Mouse (Mus musculus): ENCODE results near the gene Sost. TPM values are rescaled to one million over a fixed set of nuclear protein-coding genes. Genes with fewer than 3 reads are reported as not detected.

Gene Sost
- polyA plus RNA-seq, 1 experiment from 2014 or later: not detected

DNA sequence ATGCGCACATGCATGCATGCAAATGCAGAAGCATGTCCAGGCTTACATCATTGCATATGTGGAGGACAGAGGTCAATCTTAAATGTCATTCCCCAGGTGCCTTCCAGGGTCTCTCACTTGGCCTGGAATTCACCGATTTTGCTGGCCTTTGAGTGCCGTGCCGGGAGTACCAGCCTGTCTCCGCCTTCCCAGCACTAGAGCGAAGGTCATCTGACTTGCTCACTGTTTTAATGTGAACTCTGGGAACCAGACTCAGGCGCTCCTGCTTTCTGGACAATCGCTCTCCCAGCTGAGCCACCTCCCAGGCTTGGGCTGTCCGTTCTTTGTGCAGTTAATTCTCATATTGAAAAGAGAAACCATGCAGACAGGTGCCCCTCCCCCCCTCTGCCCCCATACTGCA is 39.5 kb upstream of the Sost start:
- WGBS: 71% methylated on average over 9 of the region's 9 CpGs
- Histone ChIP-seq H3K4me2 (no peak overlapping the region), H3K9me3 (ENCODE audit: control insufficient read depth, low read length) (no peaks in the 10 kb centered on the region), H3K9ac (ENCODE audit: low read depth, low read length) (no peak overlapping the region), H3K27ac (ENCODE audit: low read depth, low read length) (no peak overlapping the region), H3K4me3 (ENCODE audit: low read depth, low read length) (no peak overlapping the region), H3K36me3 (ENCODE audit: control insufficient read depth, insufficient read depth, low read length) (no peaks in the 10 kb centered on the region), H3K4me1 (replicated peaks; ENCODE audit: control insufficient read depth, insufficient read depth, low read length) (no peaks in the 10 kb centered on the region), H3K27me3 (replicated peaks; ENCODE audit: control insufficient read depth, insufficient read depth, low read length) (no peaks in the 10 kb centered on the region)
- ATAC-seq (replicated peaks; ENCODE audit: low FRiP score) (no peak), DNase-seq (ENCODE audit: low spot score) (no peak)

DNA sequence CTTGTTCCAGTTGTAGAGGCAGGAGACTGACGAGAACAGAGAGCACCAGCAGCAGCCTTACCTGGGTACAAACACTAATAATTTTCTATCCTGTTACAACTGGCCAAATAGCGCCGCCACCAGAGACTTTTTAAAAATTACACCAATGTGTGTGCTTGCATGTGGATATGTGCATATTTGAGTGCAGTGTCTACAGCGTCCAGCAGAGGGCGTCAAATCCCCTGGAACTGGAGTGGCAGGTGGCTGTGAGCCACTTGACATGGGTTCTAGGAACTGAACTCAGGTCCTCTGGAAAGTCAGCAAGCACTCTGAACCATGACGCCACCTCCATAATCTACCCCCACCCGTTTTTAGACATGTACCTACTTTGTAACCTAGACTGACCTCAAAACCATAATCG is 37.4 kb upstream of the Sost start:
- no peak for ATAC-seq (replicated peaks; ENCODE audit: low FRiP score)
- WGBS: 83% methylated on average over 8 of the region's 8 CpGs
- no peak overlapping the region for H3K4me3 ChIP-seq (ENCODE audit: low read depth, low read length)
- H3K9ac ChIP-seq (ENCODE audit: low read depth, low read length): no peak overlapping the region
- H3K36me3 ChIP-seq (ENCODE audit: control insufficient read depth, insufficient read depth, low read length): no peaks in the 10 kb centered on the region
- no peak for DNase-seq (ENCODE audit: low spot score)
- no peak overlapping the region for H3K27ac ChIP-seq (ENCODE audit: low read depth, low read length)
- H3K4me2 ChIP-seq: no peak overlapping the region
- H3K9me3 ChIP-seq (ENCODE audit: control insufficient read depth, low read length): no peaks in the 10 kb centered on the region
- H3K4me1 ChIP-seq (replicated peaks; ENCODE audit: control insufficient read depth, insufficient read depth, low read length): no peaks in the 10 kb centered on the region
- H3K27me3 ChIP-seq (replicated peaks; ENCODE audit: control insufficient read depth, insufficient read depth, low read length): no peaks in the 10 kb centered on the region

DNA sequence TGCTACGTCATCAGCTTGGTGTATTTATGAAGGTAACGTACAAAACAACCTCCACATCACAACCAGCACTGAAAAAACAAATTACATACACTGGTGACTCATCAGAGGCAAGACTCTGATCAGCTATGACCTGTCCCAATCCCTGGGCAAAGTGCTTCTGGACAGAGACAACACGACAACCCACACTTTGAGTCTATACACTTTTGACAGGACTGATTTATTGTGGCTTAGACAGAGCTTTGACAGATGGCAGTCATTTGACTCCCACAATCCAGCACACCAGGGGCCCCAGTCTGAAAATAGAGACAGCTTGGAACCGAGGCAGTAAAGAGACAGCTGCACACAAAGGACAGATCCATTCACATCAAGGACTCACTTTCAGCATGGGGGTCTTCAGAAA is 32.7 kb upstream of the Sost start:
- ATAC-seq (replicated peaks; ENCODE audit: low FRiP score) (no peak), DNase-seq (ENCODE audit: low spot score) (no peak)
- H3K4me1 ChIP-seq (replicated peaks; ENCODE audit: control insufficient read depth, insufficient read depth, low read length): no peaks in the 10 kb centered on the region
- H3K36me3 ChIP-seq (ENCODE audit: control insufficient read depth, insufficient read depth, low read length): no peaks in the 10 kb centered on the region
- H3K4me3 ChIP-seq (ENCODE audit: low read depth, low read length): no peak overlapping the region
- H3K27me3 ChIP-seq (replicated peaks; ENCODE audit: control insufficient read depth, insufficient read depth, low read length): no peaks in the 10 kb centered on the region
- H3K27ac ChIP-seq (ENCODE audit: low read depth, low read length): no peak overlapping the region
- H3K9me3 ChIP-seq (ENCODE audit: control insufficient read depth, low read length): no peaks in the 10 kb centered on the region
- H3K4me2 ChIP-seq: no peak overlapping the region
- WGBS: 64% methylated on average over 4 of the region's 4 CpGs
- no peak overlapping the region for H3K9ac ChIP-seq (ENCODE audit: low read depth, low read length)

DNA sequence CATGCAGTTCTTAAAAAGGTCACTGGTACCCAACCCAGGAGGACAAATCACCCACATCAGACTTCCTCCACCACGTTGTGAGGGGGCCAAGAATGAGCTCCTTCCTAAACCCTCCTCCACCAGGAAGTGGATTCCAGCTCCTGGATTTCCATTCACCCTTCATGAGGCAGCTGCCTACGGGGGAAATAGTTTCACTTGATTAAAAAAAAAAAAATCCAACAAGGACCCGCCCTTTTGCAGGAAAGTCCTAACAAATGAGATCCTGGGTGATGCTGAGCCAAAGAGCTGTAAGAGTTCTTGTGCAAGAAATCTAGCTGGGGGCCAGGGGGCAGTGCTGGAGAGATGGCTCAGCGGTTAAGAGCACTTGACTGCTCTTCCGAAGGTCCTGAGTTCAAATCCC is 31.4 kb upstream of the Sost start:
- 49% methylated on average over 5 of the region's 5 CpGs for WGBS
- no peak overlapping the region for H3K27ac ChIP-seq (ENCODE audit: low read depth, low read length)

DNA sequence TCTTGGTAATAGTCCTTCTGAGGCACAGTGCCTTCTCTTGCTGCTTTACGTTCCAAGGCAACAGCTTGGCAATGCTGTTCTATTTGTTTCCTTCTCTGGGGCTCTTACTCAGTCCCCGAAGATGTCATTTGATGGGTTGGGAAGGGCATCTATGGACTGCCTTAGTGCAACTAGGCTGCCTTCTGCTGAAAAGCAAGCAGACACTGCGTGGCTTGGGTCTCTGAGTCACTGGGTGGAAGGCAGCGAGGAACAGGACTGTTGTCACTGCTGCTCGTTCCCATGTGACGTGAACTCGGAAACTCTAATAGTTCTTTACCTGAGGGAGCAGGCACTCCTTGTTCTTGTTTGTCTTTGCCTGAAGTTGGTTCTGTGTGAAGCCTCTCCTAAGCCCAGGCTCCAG is 29.1 kb upstream of the Sost start:
- no peak for DNase-seq (ENCODE audit: low spot score)
- Histone ChIP-seq H3K4me3 (ENCODE audit: low read depth, low read length) (no peak overlapping the region), H3K4me1 (replicated peaks; ENCODE audit: control insufficient read depth, insufficient read depth, low read length) (peaks cover 8% of the 10 kb centered on the region; the same call in 1 of the 2 replicates), H3K27ac (ENCODE audit: low read depth, low read length) (no peak overlapping the region), H3K36me3 (ENCODE audit: control insufficient read depth, insufficient read depth, low read length) (no peaks in the 10 kb centered on the region), H3K9me3 (ENCODE audit: control insufficient read depth, low read length) (no peaks in the 10 kb centered on the region), H3K27me3 (replicated peaks; ENCODE audit: control insufficient read depth, insufficient read depth, low read length) (no peaks in the 10 kb centered on the region), H3K9ac (ENCODE audit: low read depth, low read length) (no peak overlapping the region), H3K4me2 (no peak overlapping the region)
- WGBS: 85% methylated on average over 7 of the region's 7 CpGs
- ATAC-seq (replicated peaks; ENCODE audit: low FRiP score): no peak

More for the DNA sequence above, 31.4 kb upstream of the Sost start:
- H3K4me2 ChIP-seq: no peak overlapping the region
- peaks cover 8% of the 10 kb centered on the region; the same call in 1 of the 2 replicates for H3K4me1 ChIP-seq (replicated peaks; ENCODE audit: control insufficient read depth, insufficient read depth, low read length)
- ATAC-seq (replicated peaks; ENCODE audit: low FRiP score) (no peak), DNase-seq (ENCODE audit: low spot score) (no peak)
- H3K36me3 ChIP-seq (ENCODE audit: control insufficient read depth, insufficient read depth, low read length): no peaks in the 10 kb centered on the region
- no peak overlapping the region for H3K9ac ChIP-seq (ENCODE audit: low read depth, low read length)
- H3K9me3 ChIP-seq (ENCODE audit: control insufficient read depth, low read length): no peaks in the 10 kb centered on the region
- H3K27me3 ChIP-seq (replicated peaks; ENCODE audit: control insufficient read depth, insufficient read depth, low read length): no peaks in the 10 kb centered on the region
- H3K4me3 ChIP-seq (ENCODE audit: low read depth, low read length): no peak overlapping the region

DNA sequence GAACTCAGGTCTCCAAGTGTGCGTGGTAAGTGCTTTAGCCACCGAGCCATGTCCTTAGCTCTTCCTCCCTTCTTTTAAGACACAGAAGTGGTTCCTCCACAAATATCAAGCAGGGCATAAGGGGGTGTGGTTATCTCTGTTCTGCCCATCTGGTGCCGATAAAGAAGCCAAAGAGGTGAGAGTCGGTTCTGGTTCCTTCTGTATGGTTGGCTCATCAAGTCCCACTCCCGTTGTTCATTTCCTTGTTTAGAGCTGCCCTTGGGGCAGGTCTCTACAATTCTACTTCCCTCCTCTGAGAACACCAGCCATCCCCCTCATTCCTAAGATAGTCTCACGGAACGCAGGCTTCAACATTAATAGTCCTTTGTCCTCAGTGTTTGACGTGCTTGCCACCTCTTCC is 27.3 kb upstream of the Sost start:
- Histone ChIP-seq H3K36me3 (ENCODE audit: control insufficient read depth, insufficient read depth, low read length) (no peaks in the 10 kb centered on the region), H3K4me1 (replicated peaks; ENCODE audit: control insufficient read depth, insufficient read depth, low read length) (peaks cover 8% of the 10 kb centered on the region; the same call in 1 of the 2 replicates), H3K27ac (ENCODE audit: low read depth, low read length) (no peak overlapping the region), H3K9me3 (ENCODE audit: control insufficient read depth, low read length) (no peaks in the 10 kb centered on the region), H3K9ac (ENCODE audit: low read depth, low read length) (no peak overlapping the region), H3K4me2 (peak overlapping the region; percentile 32), H3K27me3 (replicated peaks; ENCODE audit: control insufficient read depth, insufficient read depth, low read length) (no peaks in the 10 kb centered on the region), H3K4me3 (ENCODE audit: low read depth, low read length) (no peak overlapping the region)
- WGBS: 45% methylated on average over 8 of the region's 8 CpGs
- DNase-seq (ENCODE audit: low spot score) (no peak), ATAC-seq (replicated peaks; ENCODE audit: low FRiP score) (peak; percentile 86)

DNA sequence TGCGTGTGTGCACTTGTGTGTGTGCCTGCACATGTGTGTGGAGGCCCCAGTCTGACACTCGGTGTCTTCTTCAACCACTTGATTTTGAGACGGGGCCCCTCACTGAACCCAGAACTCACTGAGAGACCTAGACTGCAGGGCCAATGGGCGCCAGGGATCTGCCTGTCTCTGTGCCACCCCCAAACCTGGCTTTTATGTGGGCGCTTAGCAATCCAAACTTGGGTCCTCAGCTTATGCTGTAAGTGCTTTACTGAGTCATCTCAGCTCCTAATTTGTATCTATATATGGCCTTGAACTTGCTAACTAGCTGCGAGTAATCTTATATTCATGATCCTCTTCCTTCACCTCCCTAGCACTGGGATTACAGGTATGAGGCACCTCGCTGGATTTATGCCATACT is 25.6 kb upstream of the Sost start:
- Histone ChIP-seq H3K27me3 (replicated peaks; ENCODE audit: control insufficient read depth, insufficient read depth, low read length) (no peaks in the 10 kb centered on the region), H3K4me1 (replicated peaks; ENCODE audit: control insufficient read depth, insufficient read depth, low read length) (peaks cover 8% of the 10 kb centered on the region; the same call in 1 of the 2 replicates), H3K9ac (ENCODE audit: low read depth, low read length) (no peak overlapping the region), H3K27ac (ENCODE audit: low read depth, low read length) (no peak overlapping the region), H3K9me3 (ENCODE audit: control insufficient read depth, low read length) (no peaks in the 10 kb centered on the region), H3K4me3 (ENCODE audit: low read depth, low read length) (no peak overlapping the region), H3K36me3 (ENCODE audit: control insufficient read depth, insufficient read depth, low read length) (no peaks in the 10 kb centered on the region), H3K4me2 (no peak overlapping the region)
- DNase-seq (ENCODE audit: low spot score) (no peak), ATAC-seq (replicated peaks; ENCODE audit: low FRiP score) (no peak)
- WGBS: 83% methylated on average over 7 of the region's 7 CpGs

DNA sequence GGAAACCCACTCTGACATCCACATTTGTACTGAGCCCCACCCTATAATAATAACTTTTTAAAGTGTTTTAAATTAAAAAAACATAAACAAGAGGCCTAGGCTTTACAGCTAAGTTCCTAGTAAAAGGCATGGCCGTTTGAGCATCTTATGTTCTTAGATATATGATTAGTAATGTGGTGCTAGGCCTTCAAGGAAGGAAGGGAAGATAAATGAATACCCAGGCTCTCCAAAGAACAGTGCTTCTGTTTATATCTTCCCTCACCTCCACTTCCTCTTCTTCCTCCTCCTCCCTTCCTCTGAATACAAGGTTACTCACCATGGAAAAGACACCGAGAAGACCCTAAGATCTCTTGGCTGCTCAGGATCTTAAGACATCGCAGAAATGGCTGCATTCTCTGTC is 25.0 kb upstream of the Sost start:
- H3K4me2 ChIP-seq: no peak overlapping the region
- H3K36me3 ChIP-seq (ENCODE audit: control insufficient read depth, insufficient read depth, low read length): no peaks in the 10 kb centered on the region
- H3K27me3 ChIP-seq (replicated peaks; ENCODE audit: control insufficient read depth, insufficient read depth, low read length): 0 out of 2 replicates have a peak, but pooled peaks cover 1% of the 10 kb centered on the region
- DNase-seq (ENCODE audit: low spot score) (no peak), ATAC-seq (replicated peaks; ENCODE audit: low FRiP score) (no peak)
- peaks cover 8% of the 10 kb centered on the region; the same call in 1 of the 2 replicates for H3K4me1 ChIP-seq (replicated peaks; ENCODE audit: control insufficient read depth, insufficient read depth, low read length)
- WGBS: 49% methylated on average over 3 of the region's 3 CpGs
- H3K9me3 ChIP-seq (ENCODE audit: control insufficient read depth, low read length): no peaks in the 10 kb centered on the region
- H3K4me3 ChIP-seq (ENCODE audit: low read depth, low read length): no peak overlapping the region
- H3K27ac ChIP-seq (ENCODE audit: low read depth, low read length): no peak overlapping the region
- no peak overlapping the region for H3K9ac ChIP-seq (ENCODE audit: low read depth, low read length)

DNA sequence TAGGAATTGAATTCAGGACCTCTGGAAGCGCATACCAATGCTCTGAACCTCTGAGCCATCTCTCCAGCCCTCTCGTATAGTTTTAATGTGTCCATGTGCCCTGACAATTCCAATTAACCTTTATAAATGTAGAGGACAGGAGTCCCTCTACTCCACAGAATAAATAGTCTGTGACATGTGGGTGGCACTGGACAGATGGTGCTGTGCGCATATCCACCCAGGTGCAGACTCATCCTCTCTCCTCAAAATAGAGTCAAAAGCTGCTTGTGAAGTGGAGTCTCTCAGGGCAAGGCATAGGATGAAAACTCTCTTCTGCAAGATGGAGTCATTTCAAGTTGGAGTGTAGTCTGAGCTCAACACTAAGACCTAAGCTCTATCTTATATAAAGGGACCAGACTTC is 23.4 kb upstream of the Sost start:
- ATAC-seq (replicated peaks; ENCODE audit: low FRiP score): no peak

More for the DNA sequence above, 23.4 kb upstream of the Sost start:
- peaks cover 11% of the 10 kb centered on the region for H3K4me1 ChIP-seq (replicated peaks; ENCODE audit: control insufficient read depth, insufficient read depth, low read length)
- WGBS: 91% methylated on average over 3 of the region's 3 CpGs
- peaks cover 7% of the 10 kb centered on the region; the same call in 1 of the 2 replicates for H3K27me3 ChIP-seq (replicated peaks; ENCODE audit: control insufficient read depth, insufficient read depth, low read length)
- H3K9me3 ChIP-seq (ENCODE audit: control insufficient read depth, low read length): no peaks in the 10 kb centered on the region
- no peaks in the 10 kb centered on the region for H3K36me3 ChIP-seq (ENCODE audit: control insufficient read depth, insufficient read depth, low read length)
- H3K9ac ChIP-seq (ENCODE audit: low read depth, low read length): no peak overlapping the region
- no peak overlapping the region for H3K27ac ChIP-seq (ENCODE audit: low read depth, low read length)
- H3K4me3 ChIP-seq (ENCODE audit: low read depth, low read length): no peak overlapping the region
- H3K4me2 ChIP-seq: no peak overlapping the region
- DNase-seq (ENCODE audit: low spot score): no peak

Data from liver, embryonic 11.5 days (tissue).